Mouse (Mus musculus): ENCODE results near the gene Dbi.

Dbi gene

GRCm38 (mm10) chr1:120121930-120122530, 1.2 kb upstream of the Dbi start:
- DNase-seq, result no peak

- peak; percentile 85 to 93 for DNase-seq
Measured at GRCm38 (mm10) chr1:120120141-120120968, 523 bp downstream of the Dbi start.

- no peak for DNase-seq
Measured at GRCm38 (mm10) chr1:120119389-120119788, 1.5 kb downstream of the Dbi start.

GRCm38 (mm10) chr1:120118854-120119253, 2.0 kb downstream of the Dbi start:
- no peak for DNase-seq

- peak; percentile 84 to 88 for DNase-seq
Measured at GRCm38 (mm10) chr1:120116106-120116505, 4.8 kb downstream of the Dbi start.

- DNase-seq, result peak; percentile 81 to 85
Measured at GRCm38 (mm10) chr1:120115671-120116081, 5.2 kb downstream of the Dbi start.

- no peak for DNase-seq
Measured at GRCm38 (mm10) chr1:120112251-120113187, 8.4 kb downstream of the Dbi start.

- DNase-seq, result no peak
Measured at GRCm38 (mm10) chr1:120111766-120112165, 9.1 kb downstream of the Dbi start.

- DNase-seq, result peak; percentile 80 to 85
Measured at GRCm38 (mm10) chr1:120109741-120110432, 11.0 kb downstream of the Dbi start.

GRCm38 (mm10) chr1:120105556-120105959, 15.3 kb downstream of the Dbi start:
- DNase-seq, result peak; percentile 45 to 52

- no peak for DNase-seq
Measured at GRCm38 (mm10) chr1:120101227-120101609, 19.7 kb downstream of the Dbi start.

GRCm38 (mm10) chr1:120100456-120101226, 20.2 kb downstream of the Dbi start:
- no peak for DNase-seq

GRCm38 (mm10) chr1:120099483-120099882, 21.4 kb downstream of the Dbi start:
- DNase-seq, result no peak

- DNase-seq, result peak; percentile 72 to 89
Measured at GRCm38 (mm10) chr1:120098327-120098726, 22.6 kb downstream of the Dbi start.

- no peak for DNase-seq
Measured at GRCm38 (mm10) chr1:120094920-120095319, 26.0 kb downstream of the Dbi start.

GRCm38 (mm10) chr1:120093482-120094134, 27.3 kb downstream of the Dbi start:
- DNase-seq, result peak; percentile 83 to 92

GRCm38 (mm10) chr1:120090880-120091570, 29.9 kb downstream of the Dbi start:
- no peak for DNase-seq

- no peak for DNase-seq
Measured at GRCm38 (mm10) chr1:120089180-120089579, 31.7 kb downstream of the Dbi start.

GRCm38 (mm10) chr1:120086644-120087043, 34.2 kb downstream of the Dbi start:
- DNase-seq, result no peak

GRCm38 (mm10) chr1:120085696-120086095, 35.2 kb downstream of the Dbi start:
- DNase-seq, result no peak
